Mouse (Mus musculus): ENCODE results near the gene Tcl1b2. TPM values are rescaled to one million over a fixed set of nuclear protein-coding genes. Genes with fewer than 3 reads are reported as not detected.
"Not testable (repeated sequence)": the region's sequence is repeated elsewhere in the genome, so short reads cannot be mapped to it uniquely, and the experiment has no call there.

Gene Tcl1b2
- total and polyA plus RNA-seq, 2 experiments from 2014 or later: not detected

DNA sequence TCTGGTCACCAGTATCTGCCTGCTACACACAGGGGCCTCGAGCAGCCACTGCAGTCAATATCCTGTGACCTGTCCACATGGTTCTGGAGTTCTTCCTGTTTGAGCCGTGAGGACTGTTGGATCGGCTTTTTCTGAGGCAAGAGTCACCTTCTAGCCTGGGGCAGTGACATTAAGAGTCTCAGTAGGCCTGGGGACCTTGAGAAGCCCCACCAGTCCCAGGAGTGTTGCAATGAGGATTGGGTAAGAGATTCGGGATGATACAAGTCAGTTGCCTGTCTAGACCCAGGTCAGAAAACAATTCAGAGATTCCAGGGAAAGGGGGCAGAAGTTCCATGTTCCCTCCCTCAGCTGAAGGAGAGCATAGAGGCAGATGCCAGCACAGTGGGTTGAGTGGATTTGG, 36.0 kb upstream of the Tcl1b2 start:
- H3K27me3 ChIP-seq (ENCODE audit: insufficient read depth, low read length): no peaks in the 10 kb centered on the region
- no peaks in the 10 kb centered on the region for H3K9me3 ChIP-seq (ENCODE audit: low read length)
- ATAC-seq (no peak), DNase-seq (no peak)
- no peak overlapping the region for H3K4me3 ChIP-seq (ENCODE audit: low read depth, low read length)
- WGBS: 85% methylated on average over 4 of the region's 4 CpGs
- TF ChIP-seq CTCF (IDR thresholded peaks at IDR 0.05; ENCODE audit: low read depth): no peak
- no peak overlapping the region for H3K27ac ChIP-seq (ENCODE audit: low read depth, low read length)
- H3K36me3 ChIP-seq (ENCODE audit: insufficient read depth): no peaks in the 10 kb centered on the region
- no peak overlapping the region for H3K4me2 ChIP-seq (ENCODE audit: low read depth)
- H3K4me1 ChIP-seq (ENCODE audit: insufficient read depth): no peaks in the 10 kb centered on the region
- no peak overlapping the region for H3K9ac ChIP-seq

DNA sequence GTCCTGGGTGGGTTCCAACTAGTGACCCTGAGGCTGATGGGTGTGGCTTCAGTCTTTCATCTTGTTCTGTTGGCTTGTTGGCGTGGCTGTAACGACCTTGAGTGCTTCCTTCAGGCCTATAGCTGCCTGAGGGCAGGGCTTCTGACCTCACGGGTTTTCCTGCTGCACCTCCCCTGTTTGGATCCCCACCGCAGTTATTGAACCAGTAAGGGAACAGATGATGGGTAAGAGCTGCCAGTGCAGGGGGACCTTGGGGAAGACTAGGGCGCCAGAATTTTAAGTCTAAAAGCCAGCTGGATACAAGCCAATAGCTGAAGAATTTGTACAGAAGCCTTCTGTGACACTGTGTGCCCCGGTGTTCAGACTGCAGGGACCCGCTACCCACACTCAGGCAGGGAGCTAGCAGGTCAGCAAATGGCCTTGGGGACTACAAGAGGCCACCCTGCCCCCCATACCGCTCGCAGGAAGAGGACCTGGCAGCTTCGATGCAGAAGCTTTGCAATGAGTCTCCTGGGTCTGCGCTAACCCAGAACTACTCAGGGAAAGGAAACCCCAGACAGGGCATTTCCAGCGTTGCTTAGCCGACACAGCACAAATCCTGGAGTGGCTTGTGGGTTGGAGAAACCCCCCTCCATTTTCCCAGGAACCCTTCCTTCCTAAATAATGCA, 33.4 kb upstream of the Tcl1b2 start:
- ATAC-seq (no peak), DNase-seq (peak; percentile 35)
- Histone ChIP-seq H3K9me3 (ENCODE audit: low read length) (no peaks in the 10 kb centered on the region), H3K36me3 (ENCODE audit: insufficient read depth) (no peaks in the 10 kb centered on the region), H3K4me2 (ENCODE audit: low read depth) (no peak overlapping the region), H3K4me1 (ENCODE audit: insufficient read depth) (no peaks in the 10 kb centered on the region), H3K9ac (no peak overlapping the region), H3K27me3 (ENCODE audit: insufficient read depth, low read length) (no peaks in the 10 kb centered on the region), H3K27ac (ENCODE audit: low read depth, low read length) (no peak overlapping the region), H3K4me3 (ENCODE audit: low read depth, low read length) (no peak overlapping the region)
- WGBS: 36% methylated on average over 13 of the region's 13 CpGs
- TF ChIP-seq CTCF (IDR thresholded peaks at IDR 0.05; ENCODE audit: low read depth): no peak

DNA sequence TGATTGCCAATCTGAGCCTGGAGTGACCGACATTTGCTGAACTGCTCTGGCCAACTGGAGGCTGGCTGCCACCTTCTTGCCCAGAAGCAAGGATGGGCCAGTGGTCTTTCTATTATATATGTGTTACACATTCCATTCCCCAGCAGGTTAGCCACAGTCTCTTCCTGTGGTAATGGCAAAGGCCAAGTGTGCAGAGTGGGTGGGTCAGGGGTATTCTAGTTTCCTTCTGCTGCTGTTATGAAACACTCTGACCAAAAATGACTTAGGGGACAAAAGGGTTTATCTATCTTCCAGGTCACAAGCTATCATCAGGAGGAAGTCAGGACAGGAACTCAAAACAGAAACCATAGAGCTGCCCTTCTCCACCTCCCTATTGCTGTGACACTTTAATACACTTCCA, 29.2 kb upstream of the Tcl1b2 start:
- ATAC-seq (no peak), DNase-seq (no peak)
- Histone ChIP-seq H3K4me1 (ENCODE audit: insufficient read depth) (no peaks in the 10 kb centered on the region), H3K9me3 (ENCODE audit: low read length) (no peaks in the 10 kb centered on the region), H3K4me3 (ENCODE audit: low read depth, low read length) (no peak overlapping the region), H3K27me3 (ENCODE audit: insufficient read depth, low read length) (no peaks in the 10 kb centered on the region), H3K4me2 (ENCODE audit: low read depth) (no peak overlapping the region), H3K36me3 (ENCODE audit: insufficient read depth) (no peaks in the 10 kb centered on the region), H3K27ac (ENCODE audit: low read depth, low read length) (no peak overlapping the region), H3K9ac (no peak overlapping the region)
- WGBS: 97% methylated on average over 1 of the region's 1 CpGs
- TF ChIP-seq CTCF (IDR thresholded peaks at IDR 0.05; ENCODE audit: low read depth): no peak

DNA sequence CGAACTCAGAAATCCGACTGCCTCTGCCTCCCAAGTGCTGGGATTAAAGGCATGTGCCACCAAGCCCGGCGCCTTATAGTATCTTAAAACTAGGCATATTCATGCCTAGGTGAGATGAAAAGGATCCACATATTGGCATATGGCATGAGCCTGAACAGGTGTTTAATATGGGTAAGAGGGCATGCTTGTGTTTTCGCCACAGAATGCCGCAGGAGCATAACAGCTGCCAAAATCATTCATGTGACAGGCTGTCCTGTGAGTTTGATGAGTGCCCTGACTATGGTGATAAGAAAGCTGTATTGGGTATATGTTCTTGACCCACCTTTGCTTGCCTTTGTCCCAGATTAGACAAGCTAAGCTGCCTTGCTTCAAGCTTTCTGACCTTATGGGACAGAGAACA, 20.5 kb upstream of the Tcl1b2 start:
- H3K4me2 ChIP-seq (ENCODE audit: low read depth): no peak overlapping the region
- H3K36me3 ChIP-seq (ENCODE audit: insufficient read depth): no peaks in the 10 kb centered on the region
- H3K9me3 ChIP-seq (ENCODE audit: low read length): no peaks in the 10 kb centered on the region
- no peak overlapping the region for H3K9ac ChIP-seq
- DNase-seq (no peak), ATAC-seq (no peak)
- no peak overlapping the region for H3K4me3 ChIP-seq (ENCODE audit: low read depth, low read length)
- WGBS: 83% methylated on average over 6 of the region's 6 CpGs
- no peak for TF ChIP-seq CTCF (IDR thresholded peaks at IDR 0.05; ENCODE audit: low read depth)
- no peaks in the 10 kb centered on the region for H3K4me1 ChIP-seq (ENCODE audit: insufficient read depth)
- no peak overlapping the region for H3K27ac ChIP-seq (ENCODE audit: low read depth, low read length)
- no peaks in the 10 kb centered on the region for H3K27me3 ChIP-seq (ENCODE audit: insufficient read depth, low read length)

DNA sequence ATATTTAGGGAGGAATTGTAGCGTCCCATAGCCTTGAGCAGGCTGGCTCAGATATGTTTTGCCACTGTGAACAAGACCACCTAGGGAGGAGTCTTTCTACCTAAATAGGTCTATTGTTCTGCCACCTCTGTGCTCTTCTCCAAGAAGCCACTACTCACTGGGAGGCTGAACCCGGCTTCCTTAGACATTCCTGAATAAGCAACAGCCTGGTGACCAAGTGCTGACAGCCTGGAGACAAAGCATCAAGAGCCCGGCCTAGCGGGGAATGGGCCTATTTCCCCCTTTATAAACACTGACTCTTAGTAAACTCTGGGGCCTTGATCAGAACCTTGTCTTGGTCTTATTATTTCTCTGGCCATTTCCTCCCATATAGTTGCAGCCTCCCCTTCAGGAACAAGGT, 19.3 kb upstream of the Tcl1b2 start:
- H3K9ac ChIP-seq: no peak overlapping the region
- no peaks in the 10 kb centered on the region for H3K9me3 ChIP-seq (ENCODE audit: low read length)
- TF ChIP-seq CTCF (IDR thresholded peaks at IDR 0.05; ENCODE audit: low read depth): no peak
- no peaks in the 10 kb centered on the region for H3K27me3 ChIP-seq (ENCODE audit: insufficient read depth, low read length)
- H3K27ac ChIP-seq (ENCODE audit: low read depth, low read length): no peak overlapping the region
- DNase-seq: no peak
- H3K4me2 ChIP-seq (ENCODE audit: low read depth): no peak overlapping the region
- ATAC-seq: no peak
- H3K4me1 ChIP-seq (ENCODE audit: insufficient read depth): no peaks in the 10 kb centered on the region
- 39% methylated on average over 4 of the region's 4 CpGs for WGBS
- no peak overlapping the region for H3K4me3 ChIP-seq (ENCODE audit: low read depth, low read length)
- no peaks in the 10 kb centered on the region for H3K36me3 ChIP-seq (ENCODE audit: insufficient read depth)

DNA sequence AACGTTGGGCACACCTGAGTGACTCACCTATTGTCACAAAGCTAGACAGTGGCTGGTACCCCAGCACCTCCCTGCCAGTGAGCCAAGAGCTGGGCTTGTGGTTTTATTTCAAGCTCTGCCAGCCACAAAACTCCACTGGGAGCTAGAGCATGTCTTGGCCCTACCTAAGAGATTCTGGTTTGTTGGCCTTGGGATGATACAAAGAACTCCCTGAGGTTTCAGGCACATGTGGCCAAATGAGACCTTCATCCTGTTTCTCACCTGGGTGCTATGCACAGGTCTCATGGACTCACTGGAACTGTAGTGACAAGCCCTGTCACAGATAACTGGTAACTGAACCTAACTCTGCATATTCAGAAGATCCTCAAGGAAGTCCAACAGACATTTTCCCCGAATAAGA, 18.2 kb upstream of the Tcl1b2 start:
- ATAC-seq: no peak

DNA sequence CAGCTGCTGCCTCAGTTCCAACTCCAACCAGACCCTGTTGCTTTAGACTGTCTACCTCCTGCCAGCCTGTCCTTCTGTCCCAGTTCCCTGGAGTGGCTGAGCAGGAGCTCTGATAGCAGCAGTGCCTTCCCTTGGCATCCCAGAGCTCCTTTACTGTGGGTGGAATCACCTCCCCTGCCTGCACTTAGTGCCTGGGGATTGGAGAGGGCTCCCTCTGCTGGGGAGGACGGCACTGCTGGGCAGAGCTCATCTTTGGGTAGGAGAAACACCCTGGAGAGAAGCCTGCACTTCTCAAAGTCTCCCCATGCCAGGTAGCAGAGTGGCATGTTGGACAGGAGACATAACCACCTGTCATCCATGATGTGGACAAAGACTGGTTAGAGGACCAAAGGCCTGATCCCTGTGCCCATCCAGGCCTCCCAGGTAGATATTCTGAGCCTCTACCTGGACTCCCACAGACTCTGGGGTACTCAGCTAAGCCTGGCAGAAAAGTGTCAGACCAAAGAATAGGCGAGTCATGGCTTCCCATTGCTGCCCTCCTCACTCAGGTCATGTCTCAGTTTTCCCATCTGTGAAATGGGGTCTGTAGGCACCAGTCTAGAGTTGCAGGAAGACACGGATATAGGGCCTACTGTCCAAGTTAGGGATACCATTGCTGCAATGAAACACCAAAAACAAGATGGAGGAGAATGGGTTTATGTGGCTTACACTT, 16.2 kb upstream of the Tcl1b2 start:
- not testable (repeated sequence) for H3K4me1 ChIP-seq (ENCODE audit: insufficient read depth); H3K27ac ChIP-seq (ENCODE audit: low read depth, low read length); ATAC-seq; H3K4me2 ChIP-seq (ENCODE audit: low read depth); DNase-seq; H3K4me3 ChIP-seq (ENCODE audit: low read depth, low read length); H3K36me3 ChIP-seq (ENCODE audit: insufficient read depth); H3K9me3 ChIP-seq (ENCODE audit: low read length); H3K9ac ChIP-seq; H3K27me3 ChIP-seq (ENCODE audit: insufficient read depth, low read length)
- 62% methylated on average over 3 of the region's 3 CpGs for WGBS

More for the DNA sequence above, 18.2 kb upstream of the Tcl1b2 start:
- Histone ChIP-seq H3K4me2 (ENCODE audit: low read depth) (no peak overlapping the region), H3K9ac (no peak overlapping the region), H3K27me3 (ENCODE audit: insufficient read depth, low read length) (no peaks in the 10 kb centered on the region), H3K4me1 (ENCODE audit: insufficient read depth) (no peaks in the 10 kb centered on the region), H3K4me3 (ENCODE audit: low read depth, low read length) (no peak overlapping the region), H3K27ac (ENCODE audit: low read depth, low read length) (no peak overlapping the region), H3K36me3 (ENCODE audit: insufficient read depth) (no peaks in the 10 kb centered on the region), H3K9me3 (ENCODE audit: low read length) (no peaks in the 10 kb centered on the region)
- no peak for TF ChIP-seq CTCF (IDR thresholded peaks at IDR 0.05; ENCODE audit: low read depth)
- 93% methylated on average over 2 of the region's 2 CpGs for WGBS
- DNase-seq: no peak

DNA sequence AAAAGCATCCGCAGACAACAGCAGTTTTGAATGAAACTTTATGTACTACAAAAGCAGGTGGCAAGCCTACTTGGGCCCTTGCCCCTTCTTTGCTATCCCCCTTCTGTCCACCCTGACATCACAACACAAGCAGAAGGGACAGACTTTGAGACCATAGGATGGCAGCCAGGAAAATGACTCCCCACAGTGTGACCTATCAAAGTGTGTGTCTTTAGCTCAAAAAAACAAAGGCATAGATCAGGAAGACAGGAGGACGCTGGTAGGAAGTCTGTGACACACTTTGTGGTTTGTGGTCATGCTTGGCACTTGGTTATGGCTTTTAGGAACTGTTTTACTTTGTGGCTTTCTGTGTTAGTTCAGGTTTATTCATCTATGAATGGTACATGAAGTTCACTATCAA, 11.6 kb upstream of the Tcl1b2 start:
- H3K9ac ChIP-seq; H3K9me3 ChIP-seq (ENCODE audit: low read length); H3K4me2 ChIP-seq (ENCODE audit: low read depth); ATAC-seq; H3K27me3 ChIP-seq (ENCODE audit: insufficient read depth, low read length); H3K4me3 ChIP-seq (ENCODE audit: low read depth, low read length); H3K4me1 ChIP-seq (ENCODE audit: insufficient read depth); H3K36me3 ChIP-seq (ENCODE audit: insufficient read depth); H3K27ac ChIP-seq (ENCODE audit: low read depth, low read length); DNase-seq: not testable (repeated sequence)
- 76% methylated on average over 2 of the region's 2 CpGs for WGBS

DNA sequence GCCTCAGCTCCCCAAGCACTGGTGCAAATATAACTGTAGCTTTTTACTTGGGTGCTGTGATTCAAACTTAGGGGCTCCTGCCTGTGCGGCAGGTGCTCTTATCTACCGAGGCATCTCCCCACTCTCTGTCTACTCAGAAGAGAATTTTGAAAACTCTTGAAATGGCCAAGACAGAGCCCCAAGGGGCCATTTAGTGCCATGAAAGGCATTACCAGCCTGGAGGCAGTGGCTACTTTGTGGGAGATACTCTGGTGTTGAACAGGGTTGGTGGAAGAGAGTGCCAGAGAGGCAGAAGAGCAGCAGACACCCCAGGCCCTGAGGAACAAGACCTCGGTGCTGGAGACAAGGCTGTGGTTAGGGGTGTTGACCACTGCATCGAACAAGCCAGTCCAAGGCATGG, 11.0 kb upstream of the Tcl1b2 start:
- not testable (repeated sequence) for H3K36me3 ChIP-seq (ENCODE audit: insufficient read depth); H3K4me1 ChIP-seq (ENCODE audit: insufficient read depth); ATAC-seq; DNase-seq; H3K9me3 ChIP-seq (ENCODE audit: low read length); H3K27ac ChIP-seq (ENCODE audit: low read depth, low read length); H3K4me2 ChIP-seq (ENCODE audit: low read depth); H3K4me3 ChIP-seq (ENCODE audit: low read depth, low read length); H3K9ac ChIP-seq; H3K27me3 ChIP-seq (ENCODE audit: insufficient read depth, low read length)
- 86% methylated on average over 4 of the region's 4 CpGs for WGBS

DNA sequence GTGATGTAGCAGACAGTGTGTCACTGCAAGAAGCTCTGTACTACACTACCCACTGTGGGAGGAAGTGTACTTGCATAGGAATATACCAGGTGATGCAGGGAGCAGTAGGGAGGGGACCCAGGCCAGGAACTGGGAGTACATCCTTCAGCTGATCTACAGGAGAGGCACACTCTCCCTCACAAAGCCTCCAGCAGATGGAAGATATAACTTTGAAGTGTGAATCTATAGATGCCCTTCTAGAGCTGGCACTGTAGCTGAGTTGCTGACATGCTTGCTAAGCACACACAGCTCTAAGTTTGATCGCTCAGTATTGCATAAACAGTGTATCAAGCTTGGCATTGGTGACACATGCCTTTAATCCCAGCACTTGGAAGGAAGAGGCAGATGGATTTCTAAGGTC, 8.1 kb upstream of the Tcl1b2 start:
- H3K27me3 ChIP-seq (ENCODE audit: insufficient read depth, low read length); ATAC-seq; H3K27ac ChIP-seq (ENCODE audit: low read depth, low read length); H3K9me3 ChIP-seq (ENCODE audit: low read length); H3K4me3 ChIP-seq (ENCODE audit: low read depth, low read length); H3K4me1 ChIP-seq (ENCODE audit: insufficient read depth); H3K4me2 ChIP-seq (ENCODE audit: low read depth); H3K9ac ChIP-seq; DNase-seq; H3K36me3 ChIP-seq (ENCODE audit: insufficient read depth): not testable (repeated sequence)
- 71% methylated on average over 1 of the region's 1 CpGs for WGBS
